Mouse (Mus musculus) stomach, postnatal 0 days (tissue): ENCODE measurements around the gene Pmf1. TPM values are rescaled to one million over a fixed set of nuclear protein-coding genes. Genes with fewer than 3 reads are reported as not detected.

Source experiments
- ATAC-seq: fragments of 200-750 bp; cut with Nextera tagmentation; 2 replicates; pipeline ENCODE4 v1.8.0; 2017; ENCODE audit not compliant: low FRiP score, low TSS enrichment
- DNase-seq: peaks from one replicate; pipeline ENCODE4 v3.0.0-alpha.2; 2016; ENCODE audit warnings: low spot score
- H3K27ac ChIP-seq: fragments of 300-500 bp; sonication (generic); replicated peaks from 2 replicates; pipeline ENCODE4 v1.5.1; 2014; ENCODE audit warnings: mild to moderate bottlenecking, control low read depth
- H3K27me3 ChIP-seq: fragments of 300-500 bp; sonication (generic); 2 replicates; pipeline ENCODE4 v1.6.1; 2014; ENCODE audit warnings: low read length; ENCODE audit not compliant: control insufficient read depth, insufficient read depth
- H3K36me3 ChIP-seq: fragments of 300-500 bp; sonication (generic); 2 replicates; pipeline ENCODE4 v1.6.1; 2014; ENCODE audit warnings: low read length, mixed read lengths; ENCODE audit not compliant: control insufficient read depth, insufficient read depth
- H3K4me1 ChIP-seq: fragments of 300-500 bp; sonication (generic); replicated peaks from 2 replicates; pipeline ENCODE4 v1.6.1; 2014; ENCODE audit warnings: antibody characterized with exemption; ENCODE audit not compliant: control insufficient read depth, insufficient read depth
- H3K4me2 ChIP-seq: fragments of 300-500 bp; sonication (generic); replicated peaks from 2 replicates; pipeline ENCODE4 v1.6.1; 2014; ENCODE audit warnings: low read depth, mild to moderate bottlenecking, control low read depth, moderate library complexity
- H3K4me3 ChIP-seq: fragments of 300-500 bp; sonication (generic); 2 replicates; pipeline ENCODE4 v1.5.1; 2014; ENCODE audit warnings: low read depth, low read length, control low read depth
- H3K9ac ChIP-seq: fragments of 300-500 bp; sonication (generic); 2 replicates; pipeline ENCODE4 v1.6.1; 2014; ENCODE audit warnings: mild to moderate bottlenecking, low read length, control low read depth, mixed read lengths
- H3K9me3 ChIP-seq: fragments of 300-500 bp; sonication (generic); 2 replicates; pipeline ENCODE4 v1.6.1; 2016; ENCODE audit warnings: low read length; ENCODE audit not compliant: control insufficient read depth
- CTCF ChIP-seq: IDR thresholded peaks from 2 replicates; pipeline ENCODE4 v1.5.1; 2016; ENCODE audit warnings: antibody characterized with exemption, low read depth, mild to moderate bottlenecking, moderate library complexity
- EP300 ChIP-seq: optimal IDR thresholded peaks from 2 replicates; pipeline ENCODE3; 2016; ENCODE audit warnings: antibody characterized with exemption
- WGBS: fragments of 180-500 bp; shearing (Covaris S2); extraction: QIAGEN DNeasy Blood & Tissue Kit; methylation state at CpG from one replicate; pipeline ENCODE4 v1.1.7; 2014; 5-methylcytosine and 5-hydroxymethylcytosine counted together
- polyA plus RNA-seq: library from polyadenylated mRNA; unstranded; fragments of >200 nt; fragmentation: Nextera tagmentation; extraction: Ambion mirVana; gene quantifications from 2 replicates; pipeline ENCODE4 v1.2.1, GENCODE M21; 2015

Gene Pmf1
- polyA plus RNA-seq, 1 experiment from 2014 or later: 58.1 TPM

DNA sequence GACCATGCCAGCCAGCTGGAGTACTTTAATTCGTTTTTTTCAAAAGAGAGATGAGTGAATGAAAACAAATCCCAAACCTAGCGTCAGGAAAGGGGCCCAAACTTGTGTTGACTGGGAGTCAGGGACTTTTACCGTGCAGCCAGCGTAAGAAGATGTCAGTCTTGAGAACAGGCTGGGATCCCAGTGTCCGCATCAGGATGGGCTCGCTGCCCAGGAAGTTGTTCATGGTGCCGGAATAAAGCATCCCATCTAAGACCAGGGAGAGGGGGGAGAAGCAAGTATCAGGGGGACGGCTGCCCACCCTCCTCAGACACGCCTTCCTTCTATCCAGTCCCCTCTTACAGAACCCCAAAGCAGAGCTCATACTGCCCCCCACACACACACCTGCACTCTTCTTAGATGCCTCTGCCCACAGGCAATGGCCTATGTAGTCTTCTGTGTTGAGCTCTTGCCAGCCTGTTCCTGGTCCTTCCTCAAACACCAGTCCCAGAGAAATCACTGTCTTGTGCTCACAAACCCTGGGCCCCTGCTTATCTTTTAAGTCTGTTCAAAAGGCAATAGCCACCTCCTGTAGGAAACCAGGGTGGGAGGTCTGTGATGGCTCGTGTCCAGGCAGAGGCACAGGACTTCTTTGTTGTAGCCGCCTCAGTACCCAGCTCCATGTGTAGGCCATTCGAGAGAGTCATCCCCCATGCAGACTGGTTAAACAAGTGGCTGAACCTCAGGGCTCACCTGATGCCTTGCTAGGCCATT, 40.4 kb upstream of the Pmf1 start:
- DNase-seq (peak; percentile 55), ATAC-seq (no peak)
- Histone ChIP-seq H3K4me3 (no peak overlapping the region), H3K27me3 (no peaks in the 10 kb centered on the region), H3K9me3 (no peaks in the 10 kb centered on the region), H3K4me1 (peaks cover 7% of the 10 kb centered on the region; the same call in 1 of the 2 replicates), H3K4me2 (no peak overlapping the region), H3K9ac (no peak overlapping the region), H3K36me3 (no peaks in the 10 kb centered on the region), H3K27ac (no peak overlapping the region; the same call in 1 of the 2 replicates)
- TF ChIP-seq CTCF (no peak), EP300 (no peak)
- WGBS: 66% methylated on average over 12 of the region's 12 CpGs

DNA sequence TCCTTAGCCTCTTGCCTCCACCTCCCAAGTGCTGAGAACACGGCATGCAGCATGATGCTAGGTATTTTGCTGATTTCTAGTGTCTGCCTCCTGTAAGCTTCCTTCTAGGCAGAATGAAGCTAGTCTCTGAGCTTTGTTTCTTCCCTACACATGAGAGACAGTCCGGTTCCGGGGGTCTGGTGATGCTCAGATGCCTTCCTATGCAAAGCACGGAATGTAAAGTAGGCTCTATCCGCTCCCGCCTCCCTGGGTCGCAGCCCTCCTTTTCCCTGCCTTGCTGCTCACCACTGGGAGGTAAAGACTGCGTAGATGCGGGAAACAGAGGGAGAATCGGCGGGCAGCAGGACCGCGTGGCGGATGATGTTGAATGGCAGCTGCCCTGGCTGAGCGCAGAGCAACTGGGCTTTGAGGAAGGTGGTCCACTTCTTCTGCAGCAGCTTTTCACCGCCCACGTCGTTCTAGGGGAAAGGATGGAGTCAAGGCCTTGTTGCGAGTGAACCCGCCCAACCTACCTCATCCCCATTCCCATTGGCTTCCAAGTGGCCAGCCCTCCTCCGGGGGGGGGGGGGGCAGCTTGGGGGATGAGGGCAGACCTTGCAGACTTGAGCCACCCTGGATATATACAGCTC, 39.4 kb upstream of the Pmf1 start:
- Histone ChIP-seq H3K4me3 (peak overlapping the region; percentile 19; the same call in 1 of the 2 replicates), H3K27me3 (no peaks in the 10 kb centered on the region), H3K27ac (0 out of 2 replicates have a peak overlapping the region, but pooled peaks have one; percentile 25), H3K9me3 (no peaks in the 10 kb centered on the region), H3K4me1 (peaks cover 7% of the 10 kb centered on the region; the same call in 1 of the 2 replicates), H3K9ac (0 out of 2 replicates have a peak overlapping the region, but pooled peaks have one; percentile 41), H3K4me2 (peak overlapping the region; percentile 36; the same call in 1 of the 2 replicates), H3K36me3 (no peaks in the 10 kb centered on the region)
- TF ChIP-seq EP300: no peak
- no peak for TF ChIP-seq CTCF
- ATAC-seq: peak; percentile 19; the same call in 1 of the 2 replicates
- DNase-seq: peak; percentile 31
- WGBS: 26% methylated on average over 21 of the region's 21 CpGs

DNA sequence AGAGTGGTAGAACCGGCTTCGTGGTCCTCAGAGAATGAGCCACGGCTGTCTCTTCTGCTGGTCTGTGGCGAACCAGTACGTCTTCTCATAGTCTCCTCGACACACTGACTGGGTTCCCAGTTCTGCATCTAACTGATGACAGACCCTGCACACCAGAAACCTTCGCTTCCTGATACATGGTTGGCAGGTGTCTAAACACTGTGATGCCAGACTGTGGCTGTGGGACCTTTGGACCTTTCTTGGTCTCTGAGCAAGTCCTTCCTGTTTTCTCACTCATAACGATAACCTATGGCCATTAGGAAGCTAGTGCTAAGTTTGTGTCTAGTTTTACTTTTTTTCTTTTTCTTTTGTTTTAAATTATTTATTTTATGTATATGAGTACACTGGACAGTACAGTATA, 38.3 kb upstream of the Pmf1 start:
- WGBS: 49% methylated on average over 8 of the region's 8 CpGs
- no peaks in the 10 kb centered on the region for H3K9me3 ChIP-seq
- TF ChIP-seq CTCF (no peak), EP300 (no peak)
- H3K27me3 ChIP-seq: no peaks in the 10 kb centered on the region
- peak overlapping the region; percentile 72 for H3K27ac ChIP-seq
- no peaks in the 10 kb centered on the region for H3K36me3 ChIP-seq
- peak; percentile 60 for ATAC-seq
- no peak overlapping the region for H3K4me3 ChIP-seq
- no peak overlapping the region for H3K4me2 ChIP-seq
- H3K4me1 ChIP-seq: peaks cover 7% of the 10 kb centered on the region; the same call in 1 of the 2 replicates
- no peak overlapping the region for H3K9ac ChIP-seq
- DNase-seq: peak; percentile 48

DNA sequence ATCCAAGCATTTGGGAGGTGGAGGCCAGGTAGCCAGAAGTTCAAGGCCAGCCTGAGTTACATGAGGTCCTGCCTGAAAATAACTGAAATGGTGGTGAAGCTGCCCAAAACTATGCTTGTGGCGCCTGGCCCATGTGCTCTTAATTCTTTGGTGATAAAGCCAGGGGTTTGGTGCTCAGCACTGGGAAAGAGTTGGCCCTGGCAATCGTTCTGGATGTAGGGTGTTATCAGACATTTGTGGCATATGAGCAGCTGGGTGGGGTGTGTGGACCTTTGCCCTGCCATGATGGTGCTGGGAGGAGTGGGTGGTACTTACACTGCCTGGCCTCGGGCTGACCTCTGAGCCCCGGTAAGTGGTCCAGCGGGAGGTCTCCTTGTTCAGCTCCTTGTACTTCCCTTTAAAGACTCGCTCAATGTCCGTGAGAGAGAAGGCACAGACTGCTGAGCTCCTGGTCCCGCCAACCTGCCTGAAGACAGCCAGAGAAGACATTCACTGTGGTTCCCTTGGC, 37.6 kb upstream of the Pmf1 start:
- DNase-seq (peak; percentile 55), ATAC-seq (peak; percentile 27; the same call in 1 of the 2 replicates)
- H3K36me3 ChIP-seq: no peaks in the 10 kb centered on the region
- H3K9ac ChIP-seq: no peak overlapping the region
- peak overlapping the region; percentile 72 for H3K27ac ChIP-seq
- no peak for TF ChIP-seq CTCF
- no peak for TF ChIP-seq EP300
- no peaks in the 10 kb centered on the region for H3K27me3 ChIP-seq
- H3K4me2 ChIP-seq: no peak overlapping the region
- no peaks in the 10 kb centered on the region for H3K9me3 ChIP-seq
- no peak overlapping the region for H3K4me3 ChIP-seq
- 58% methylated on average over 8 of the region's 8 CpGs for WGBS
- peaks cover 7% of the 10 kb centered on the region; the same call in 1 of the 2 replicates for H3K4me1 ChIP-seq

DNA sequence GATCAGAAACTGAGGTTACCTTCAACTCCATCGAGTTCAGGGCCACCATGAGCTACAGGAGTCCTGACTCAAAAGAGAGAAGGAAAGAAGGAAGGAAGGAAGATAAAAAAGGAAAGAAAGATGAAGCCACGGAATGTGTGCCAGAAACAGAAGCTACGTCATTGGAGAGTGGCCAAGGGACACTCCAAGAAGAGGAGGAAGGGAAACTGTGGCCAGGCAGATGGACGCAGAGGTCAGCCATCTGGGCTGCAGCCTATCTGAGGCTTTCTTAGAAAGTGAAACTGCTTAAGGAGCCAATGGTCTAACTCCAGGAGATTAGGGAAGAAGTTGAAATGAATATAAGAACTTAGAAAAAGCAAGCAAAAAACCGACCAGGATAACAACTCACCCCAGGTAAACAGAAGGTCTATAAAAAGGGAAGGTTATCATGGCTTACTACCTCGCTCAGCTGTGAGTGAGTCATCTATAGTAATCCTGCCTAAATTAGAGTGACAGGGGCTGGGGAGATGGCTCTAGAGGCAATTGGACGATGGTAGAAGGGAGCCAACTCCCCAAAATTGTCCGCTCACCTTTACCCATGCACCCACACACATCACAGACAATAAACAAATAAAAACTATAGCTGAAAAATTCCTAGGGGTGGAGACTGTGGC, 36.5 kb upstream of the Pmf1 start:
- no peak for ATAC-seq
- H3K27ac ChIP-seq: no peak overlapping the region; the same call in 1 of the 2 replicates

More for the DNA sequence above, 36.5 kb upstream of the Pmf1 start:
- TF ChIP-seq CTCF: no peak
- no peak for TF ChIP-seq EP300
- Histone ChIP-seq H3K9ac (no peak overlapping the region), H3K4me3 (no peak overlapping the region), H3K9me3 (no peaks in the 10 kb centered on the region), H3K4me1 (peaks cover 7% of the 10 kb centered on the region; the same call in 1 of the 2 replicates), H3K27me3 (no peaks in the 10 kb centered on the region), H3K4me2 (no peak overlapping the region), H3K36me3 (no peaks in the 10 kb centered on the region)
- WGBS: 46% methylated on average over 8 of the region's 8 CpGs
- DNase-seq: no peak
